Mouse (Mus musculus): ENCODE results near the gene Defa36. TPM values are rescaled to one million over a fixed set of nuclear protein-coding genes. Genes with fewer than 3 reads are reported as not detected.
"Not testable (repeated sequence)": the region's sequence is repeated elsewhere in the genome, so short reads cannot be mapped to it uniquely, and the experiment has no call there.

The Defa36 gene
- not detected for total RNA-seq (2021)
- long read RNA-seq, experiment 1, result 0 reads
- long read RNA-seq, experiment 2, result 0 reads

GRCm38 (mm10) chr8:21427111-21427510 lies at the start of gene Defa36:
Gene Defa36 (plus strand): TSS chr8:21427411.
- not testable (repeated sequence) for DNase-seq

GRCm38 (mm10) chr8:21378215-21378614 lies 49.0 kb upstream of the Defa36 start, which contains the start of gene Defa2:
Gene Defa2 (plus strand): TSS chr8:21378515.
- not testable (repeated sequence) for DNase-seq

GRCm38 (mm10) chr8:21391511-21391910 lies 35.7 kb upstream of the Defa36 start, which contains the start of gene Defa33:
Gene Defa33 (plus strand): TSS chr8:21391811.
- not testable (repeated sequence) for DNase-seq

GRCm38 (mm10) chr8:21456460-21456859 lies 29.2 kb downstream of the Defa36 start, which contains the start of gene Gm7849:
Gene Gm7849 (minus strand): TSS chr8:21456560.
- not testable (repeated sequence) for DNase-seq

Other genes with a start within 250 kb of the Defa36 start
- gene Defa31, start 235.8 kb upstream of the Defa36 start, total RNA-seq (2021), result not detected
- gene Gm15293, start 225.8 kb upstream of the Defa36 start, total RNA-seq (2021), result not detected
- gene Gm15292, start 177.7 kb upstream of the Defa36 start, total RNA-seq (2021), result not detected
- not detected for gene Defa27, start 111.9 kb upstream of the Defa36 start, total RNA-seq (2021)
- not detected for gene Defa29, start 100.4 kb upstream of the Defa36 start, total RNA-seq (2021)
- not detected for gene Defa2, start 48.9 kb upstream of the Defa36 start, total RNA-seq (2021)
- not detected for gene Defa33, start 35.6 kb upstream of the Defa36 start, total RNA-seq (2021)
- not detected for gene Gm7849, start 29.1 kb downstream of the Defa36 start, total RNA-seq (2021)
- gene Defa20, start 81.8 kb downstream of the Defa36 start, total RNA-seq (2021), result not detected
- gene Defa32, start 101.6 kb downstream of the Defa36 start, total RNA-seq (2021), result not detected
- gene Defa37, start 138.0 kb downstream of the Defa36 start, total RNA-seq (2021), result not detected
- not detected for gene Defa28, start 155.6 kb downstream of the Defa36 start, total RNA-seq (2021)
- gene Gm7861, start 167.1 kb downstream of the Defa36 start, total RNA-seq (2021), result not detected
- not detected for gene Defa26, start 190.8 kb downstream of the Defa36 start, total RNA-seq (2021)
- not detected for gene Defa17, start 228.4 kb downstream of the Defa36 start, total RNA-seq (2021)
- not detected for gene Defa34, start 238.4 kb downstream of the Defa36 start, total RNA-seq (2021)

Data from gastrocnemius, postnatal 25 days (tissue).